Mouse (Mus musculus) CH12.LX (cell line): Measurements from ENCODE around the gene Speer4f2.

Source experiments
- CHD1 ChIP-seq: IDR thresholded peaks from 2 replicates; pipeline ENCODE4 v1.6.1; 2012; ENCODE audit warnings: low read depth, low read length, improper control_type of control experiment, inconsistent platforms
- CTCF ChIP-seq, 2 experiments: IDR thresholded peaks in 1 of 2; conservative IDR thresholded peaks in 1 of 2; 2 replicates each; pipeline ENCODE4 v1.5.1; 2011 to 2012; ENCODE audit warnings: low read depth in 2 of 2, low read length in 2 of 2, improper control_type of control experiment in 1 of 2, inconsistent platforms in 1 of 2, mild to moderate bottlenecking in 1 of 2, moderate library complexity in 1 of 2
- MAX ChIP-seq: IDR thresholded peaks from 2 replicates; pipeline ENCODE4 v1.6.1; 2011; ENCODE audit warnings: low read length, improper control_type of control experiment
- MAZ ChIP-seq: IDR thresholded peaks from 2 replicates; pipeline ENCODE4 v1.6.1; 2012; ENCODE audit warnings: low read depth, mild to moderate bottlenecking, inconsistent platforms, low read length, improper control_type of control experiment, moderate library complexity
- POLR2A ChIP-seq: IDR thresholded peaks from 2 replicates; pipeline ENCODE4 v1.6.1; 2011; ENCODE audit warnings: low read depth, mild to moderate bottlenecking, improper control_type of control experiment, low read length
- ZC3H11A ChIP-seq: IDR thresholded peaks from 2 replicates; pipeline ENCODE4 v1.6.1; 2012; ENCODE audit warnings: low read depth, mild to moderate bottlenecking, inconsistent platforms, low read length, improper control_type of control experiment

- no peak for TF ChIP-seq CTCF (conservative IDR thresholded peaks at IDR 0.05 in 1 of 2, IDR thresholded peaks at IDR 0.05 in 1 of 2; ENCODE audit: low read depth in 2 of 2, low read length in 2 of 2)
- no peak for TF ChIP-seq MAX
- no peak for TF ChIP-seq CHD1
- TF ChIP-seq POLR2A, result no peak
- no peak for TF ChIP-seq ZC3H11A
- no peak for TF ChIP-seq MAZ
Observed at GRCm38 (mm10) chr5:17417201-17417600, 44.2 kb downstream of the Speer4f2 start.
